Mouse (Mus musculus) heart, adult 8-10 months (tissue): ENCODE measurements around the gene Clns1a. TPM values are rescaled to one million over a fixed set of nuclear protein-coding genes. Genes with fewer than 3 reads are reported as not detected.
A peak's percentile ranks its signal among the peaks of the same experiment; 100 is the strongest.

Source experiments
- DNase-seq: peaks from one replicate; pipeline ENCODE4 v3.0.0; 2022; ENCODE audit warnings: low spot score
- total RNA-seq, 4 experiments: library from RNA; stranded (reverse); gene quantifications; 2 replicates each; pipeline ENCODE4 v1.2.4; 2022

Gene Clns1a
- total RNA-seq, 4 experiments from 2014 or later: 27.4 to 29.8 (median 28.3) TPM

GRCm38 (mm10) chr7:97726778-97727177 is 30.3 kb downstream of the Clns1a start:
- DNase-seq: no peak

- no peak for DNase-seq
Measured at GRCm38 (mm10) chr7:97728666-97729614, 32.5 kb downstream of the Clns1a start.

- DNase-seq: no peak
Measured at GRCm38 (mm10) chr7:97730427-97730826, 34.0 kb downstream of the Clns1a start.

GRCm38 (mm10) chr7:97733606-97734005 is 37.2 kb downstream of the Clns1a start:
- no peak for DNase-seq

- DNase-seq: no peak
Measured at GRCm38 (mm10) chr7:97735021-97735420, 38.6 kb downstream of the Clns1a start.

- no peak for DNase-seq
Measured at GRCm38 (mm10) chr7:97735886-97736420, 39.5 kb downstream of the Clns1a start.

GRCm38 (mm10) chr7:97737256-97737637 is 40.8 kb downstream of the Clns1a start:
- no peak for DNase-seq

- DNase-seq: peak; percentile 85
Measured at GRCm38 (mm10) chr7:97737638-97738456, 41.4 kb downstream of the Clns1a start, which contains the start of gene Aqp11. Aqp11 (minus strand) TSS chr7:97738289.

- DNase-seq: no peak
Measured at GRCm38 (mm10) chr7:97740948-97741347, 44.5 kb downstream of the Clns1a start.

GRCm38 (mm10) chr7:97741756-97742291 is 45.4 kb downstream of the Clns1a start:
- no peak for DNase-seq

- DNase-seq: peak; percentile 44
Measured at GRCm38 (mm10) chr7:97745299-97745698, 48.9 kb downstream of the Clns1a start.

- no peak for DNase-seq
Measured at GRCm38 (mm10) chr7:97747176-97747707, 50.8 kb downstream of the Clns1a start.

- DNase-seq: peak; percentile 87
Measured at GRCm38 (mm10) chr7:97747787-97748497, 51.5 kb downstream of the Clns1a start.

GRCm38 (mm10) chr7:97748527-97749206 is 52.2 kb downstream of the Clns1a start:
- DNase-seq: peak; percentile 68

- DNase-seq: no peak
Measured at GRCm38 (mm10) chr7:97749207-97750190, 53.1 kb downstream of the Clns1a start.

- DNase-seq: no peak
Measured at GRCm38 (mm10) chr7:97756967-97757881, 60.8 kb downstream of the Clns1a start.

- no peak for DNase-seq
Measured at GRCm38 (mm10) chr7:97764591-97764990, 68.2 kb downstream of the Clns1a start.
